Mouse (Mus musculus) natural killer cell, adult 2 months (primary cell): ENCODE results near the gene Usp6nl.

Experiments
- DNase-seq, 2 experiments: peaks; one replicate each; pipeline ENCODE4 v3.0.0; 2022; ENCODE audit warnings: low spot score in 2 of 2

Gene Usp6nl

GRCm38 (mm10) chr2:6331324-6332137 is 9.1 kb downstream of the Usp6nl start:
- no peak for DNase-seq

GRCm38 (mm10) chr2:6333570-6333969 is 11.1 kb downstream of the Usp6nl start:
- no peak for DNase-seq

DNA sequence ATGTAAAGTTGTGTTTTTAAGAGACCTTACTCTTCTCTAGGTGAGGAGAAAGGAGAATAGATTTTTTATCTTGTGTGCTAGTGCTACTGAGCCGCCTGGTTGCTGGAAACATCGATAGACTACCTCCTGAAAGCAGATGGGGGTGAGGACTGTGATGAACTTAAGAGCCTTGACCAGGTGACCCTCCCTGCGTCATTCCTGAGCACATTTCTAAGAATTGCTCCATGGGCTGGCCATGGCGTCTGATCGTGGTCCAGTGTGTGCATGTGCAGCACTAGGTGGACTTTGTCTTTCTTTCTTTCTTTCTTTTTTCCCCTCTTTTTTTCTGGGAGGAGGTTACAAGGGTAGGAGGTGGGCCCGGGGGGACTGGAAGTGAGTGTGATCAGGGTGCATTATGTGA is 11.5 kb downstream of the Usp6nl start:
- no peak for DNase-seq

GRCm38 (mm10) chr2:6335032-6335735 is 12.7 kb downstream of the Usp6nl start:
- no peak for DNase-seq

DNA sequence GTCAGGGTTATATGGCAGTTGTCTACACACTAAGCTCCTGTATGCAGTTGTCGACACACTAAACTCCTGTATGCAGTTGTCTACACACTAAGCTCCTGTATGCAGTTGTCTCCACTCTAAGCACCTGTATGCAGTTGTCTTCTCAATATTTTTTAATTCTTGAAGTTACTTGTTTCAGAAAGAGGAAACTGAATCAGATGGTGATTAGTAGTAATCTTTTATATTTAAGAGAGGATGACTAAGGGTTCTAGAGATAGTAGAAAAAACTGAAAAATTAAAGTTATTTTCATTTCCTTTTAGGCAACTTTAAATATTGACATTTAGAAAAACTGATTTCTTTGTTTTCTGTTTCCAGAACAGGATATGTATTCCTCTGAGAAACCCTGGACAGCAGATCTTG is 13.5 kb downstream of the Usp6nl start:
- DNase-seq: no peak

DNA sequence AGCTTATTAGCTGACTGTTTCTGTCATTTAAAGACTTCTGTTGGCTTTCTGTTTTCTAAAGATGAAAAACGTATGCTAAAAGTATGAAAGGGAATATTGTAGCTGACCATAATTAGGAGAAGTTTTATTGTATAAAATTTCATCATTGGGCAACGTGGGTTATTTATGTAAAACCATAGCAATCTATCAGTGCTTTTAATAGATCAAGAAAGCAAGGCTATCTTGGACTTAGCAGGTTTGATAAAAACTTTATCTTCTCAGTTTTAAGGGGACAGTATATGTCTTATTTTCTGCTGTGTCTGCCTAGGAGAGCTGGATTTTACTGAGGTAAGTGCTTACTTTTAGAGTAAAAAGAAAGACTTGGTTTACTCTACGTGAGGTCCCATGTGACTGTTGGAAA is 14.2 kb downstream of the Usp6nl start:
- DNase-seq: no peak

- peak in 1 of 2 experiments; percentile 26 for DNase-seq
These were observed 15.0 kb downstream of the Usp6nl start for GRCm38 (mm10) chr2:6337436-6337835.

GRCm38 (mm10) chr2:6338031-6338629 is 15.7 kb downstream of the Usp6nl start:
- no peak for DNase-seq

- DNase-seq: no peak
These were observed 18.0 kb downstream of the Usp6nl start for GRCm38 (mm10) chr2:6340439-6340838.

DNA sequence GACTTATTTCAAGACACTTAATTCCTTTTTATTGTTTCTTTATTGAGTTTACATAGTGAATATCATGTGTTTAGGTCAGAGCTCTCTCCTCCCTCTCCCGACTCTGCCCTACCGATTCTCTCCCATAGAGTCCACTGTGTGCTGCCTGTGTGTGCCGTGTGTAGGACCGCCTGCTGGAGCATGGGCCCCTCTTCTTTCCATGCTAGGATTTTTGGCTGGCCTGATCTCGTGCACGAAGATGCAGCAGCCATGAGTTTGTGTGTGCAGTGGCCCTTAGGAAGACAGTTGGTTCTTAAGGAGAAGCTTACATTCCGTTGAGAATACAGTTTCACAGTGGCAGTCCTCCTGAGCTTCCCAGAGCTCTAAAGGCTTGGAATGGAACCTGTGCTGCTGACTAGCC is 19.0 kb downstream of the Usp6nl start:
- no peak for DNase-seq

GRCm38 (mm10) chr2:6349256-6350092 is 27.0 kb downstream of the Usp6nl start:
- no peak for DNase-seq

DNA sequence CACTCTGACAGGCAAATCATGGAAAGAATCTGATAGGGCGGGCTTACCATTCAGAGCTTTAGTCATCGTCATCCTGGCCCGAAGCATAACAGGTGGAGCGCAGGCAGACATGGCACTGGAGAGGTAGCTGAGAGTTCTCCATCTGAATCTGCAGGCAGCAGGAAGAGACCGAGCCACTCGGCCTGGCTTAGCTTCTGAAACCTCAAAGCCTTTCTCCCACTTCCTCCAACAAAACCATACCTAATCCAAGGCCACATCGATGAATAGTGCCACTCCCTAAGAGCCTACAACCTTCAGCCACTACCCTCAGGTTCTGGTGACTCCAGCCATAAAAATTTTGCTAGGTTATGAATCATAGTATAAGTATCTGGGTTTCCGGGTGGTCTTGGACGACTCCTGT is 27.7 kb downstream of the Usp6nl start:
- no peak for DNase-seq

GRCm38 (mm10) chr2:6350931-6351695 is 28.6 kb downstream of the Usp6nl start:
- no peak for DNase-seq

DNA sequence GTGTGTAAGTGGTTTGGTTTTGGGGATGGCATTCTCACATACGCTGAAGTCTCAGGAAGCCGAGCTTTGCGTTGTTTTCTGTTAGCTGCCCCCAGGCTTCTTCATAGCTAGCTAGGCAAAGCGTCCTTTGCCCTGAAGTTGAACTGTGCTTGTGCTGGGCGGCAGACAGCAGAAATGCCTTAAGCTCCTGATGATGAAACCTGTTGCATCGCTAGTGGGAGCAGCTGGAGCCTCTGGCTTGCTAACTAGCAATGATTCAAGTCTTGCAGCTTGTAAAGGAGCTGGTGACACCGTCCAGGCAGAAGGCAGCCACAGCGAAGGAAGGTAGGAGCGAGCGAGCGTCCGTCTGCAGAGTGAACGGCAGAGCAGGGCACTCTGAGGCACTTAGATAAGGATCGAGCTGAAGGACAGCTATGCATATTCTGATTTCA is 30.1 kb downstream of the Usp6nl start:
- DNase-seq: no peak

DNA sequence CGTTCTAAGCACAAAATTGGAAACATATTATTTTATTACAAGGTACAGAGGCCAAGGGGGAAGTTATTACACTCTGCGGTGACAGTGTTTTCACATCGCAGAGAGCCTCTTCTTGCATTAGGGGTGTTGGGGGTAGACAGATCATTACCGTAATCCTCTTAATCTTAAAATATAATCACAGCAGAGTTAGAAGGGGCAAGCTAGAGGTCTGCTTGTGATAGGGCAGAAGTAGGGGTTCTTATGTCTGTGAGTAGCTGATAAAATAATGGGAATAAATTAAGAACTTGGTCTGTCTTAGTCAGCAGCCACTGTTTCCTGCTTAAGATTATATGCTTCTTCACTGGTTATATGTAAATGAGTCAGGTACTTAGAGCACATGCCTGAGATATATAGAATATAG is 30.6 kb downstream of the Usp6nl start:
- no peak for DNase-seq

- DNase-seq: no peak
These were observed 34.8 kb downstream of the Usp6nl start for GRCm38 (mm10) chr2:6357306-6357705.

GRCm38 (mm10) chr2:6359645-6360044 is 37.2 kb downstream of the Usp6nl start:
- DNase-seq: peak in 1 of 2 experiments; percentile 71

DNA sequence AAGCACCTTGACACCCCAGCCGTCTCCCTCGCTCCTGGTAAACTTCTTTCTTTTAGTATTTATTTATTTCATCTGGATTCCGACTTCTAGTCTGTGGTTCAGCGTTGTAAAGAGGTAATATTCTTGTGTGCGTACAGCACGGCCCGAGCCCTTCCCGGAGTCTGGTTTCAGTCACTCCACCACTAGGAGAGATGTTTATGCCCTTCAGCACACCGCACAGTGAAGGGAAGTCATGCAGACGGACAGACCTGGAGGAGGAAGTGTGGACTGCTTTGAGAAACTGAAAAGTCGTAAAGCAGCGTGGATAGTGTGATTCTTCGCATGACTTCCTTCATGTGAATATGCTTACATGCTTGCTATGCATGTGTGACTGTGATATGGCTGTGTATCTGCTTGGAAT is 40.7 kb downstream of the Usp6nl start:
- DNase-seq: peak in 1 of 2 experiments; percentile 59

- no peak for DNase-seq
These were observed 41.5 kb downstream of the Usp6nl start for GRCm38 (mm10) chr2:6363922-6364321.

DNA sequence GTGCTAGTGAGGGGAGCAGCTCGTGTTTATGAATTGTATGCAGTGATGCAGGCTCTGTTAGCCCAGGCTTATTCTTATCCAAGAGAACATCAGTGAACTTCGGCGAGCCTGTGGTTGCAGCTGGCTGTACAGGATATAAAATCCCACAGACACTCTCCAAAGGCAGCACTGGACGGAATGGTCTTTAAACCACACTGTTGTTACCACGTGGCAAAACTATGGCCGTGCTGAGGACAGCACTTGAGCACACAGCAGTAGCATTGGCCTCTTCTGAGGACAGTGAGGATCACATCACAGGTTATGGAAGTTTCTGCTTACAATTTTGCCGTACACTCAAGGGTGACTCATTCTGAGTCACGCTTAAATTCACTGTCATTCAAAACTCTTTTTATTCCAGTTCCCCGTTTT is 44.1 kb downstream of the Usp6nl start:
- no peak for DNase-seq

DNA sequence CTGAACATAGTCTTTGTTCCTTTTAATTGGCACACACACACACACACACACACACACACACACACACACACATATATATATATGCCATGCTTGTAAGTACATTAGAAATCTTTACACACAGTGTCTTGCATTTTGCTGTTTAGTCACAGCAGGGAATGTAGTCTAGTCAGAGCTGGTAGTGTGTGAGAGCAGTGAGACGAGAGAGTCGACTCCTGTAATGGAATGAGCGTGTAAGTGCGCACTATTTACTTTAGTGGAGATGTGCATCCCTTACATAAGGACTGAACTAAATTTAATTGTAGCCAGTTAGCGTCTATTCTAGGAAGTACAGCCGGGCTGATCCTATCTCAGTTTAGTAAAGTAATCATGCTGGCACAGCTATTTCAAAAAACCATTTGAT is 44.5 kb downstream of the Usp6nl start:
- DNase-seq: no peak
